Mouse (Mus musculus): Measurements from ENCODE around the gene Fam193b. TPM values are rescaled to one million over a fixed set of nuclear protein-coding genes. Genes with fewer than 3 reads are reported as not detected.

Fam193b gene
- 13.9 and 14.0 TPM in 2 replicates for polyA plus RNA-seq (2015; fragmentation: Nextera tagmentation; extraction: Ambion mirVana)

DNA sequence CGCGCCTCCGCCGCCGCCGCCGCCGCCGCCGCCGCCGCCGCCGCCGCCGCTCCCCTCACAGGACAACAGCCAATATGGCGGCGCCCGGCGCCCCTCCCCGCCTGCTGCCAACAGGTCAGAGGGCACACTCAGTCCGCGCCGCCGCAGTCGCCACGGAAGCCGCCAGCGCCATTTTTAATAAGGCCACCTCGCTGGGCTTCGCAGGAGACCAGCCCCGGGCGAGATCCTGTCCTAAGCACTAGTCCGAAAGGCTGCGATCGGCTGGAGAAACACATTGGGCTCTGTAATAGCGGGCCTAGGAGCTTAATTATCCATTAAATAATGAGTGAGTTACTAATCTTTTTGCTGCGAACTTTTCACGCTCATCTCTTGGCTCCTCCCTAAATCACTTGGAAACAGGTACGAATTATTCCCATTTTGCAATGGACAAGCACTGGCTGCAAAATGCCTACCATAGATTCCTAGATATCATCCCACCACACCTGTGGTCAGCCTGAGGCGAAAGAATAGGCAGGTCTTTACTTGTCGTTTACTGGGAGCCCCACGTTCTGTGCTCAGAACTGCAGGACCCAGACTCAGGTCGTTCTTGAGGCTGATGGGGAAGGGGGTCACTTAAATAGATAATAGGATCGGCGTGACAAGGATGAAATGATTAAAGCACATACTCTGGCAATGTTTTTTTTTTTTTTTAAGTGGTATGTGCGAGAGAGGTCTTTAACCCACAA, at the start of gene Fam193b:
Gene Fam193b (minus strand): TSS at position 94 of the 725 bp plus-strand sequence.

GRCm38 (mm10) chr13:55599566-55600540, 28.9 kb upstream of the Fam193b start, which contains the start of gene B4galt7:
TSS of gene B4galt7 (plus strand) at chr13:55599896.

GRCm38 (mm10) chr13:55573432-55573831, 2.5 kb upstream of the Fam193b start, which contains the start of gene Tmed9:
TSS of gene Tmed9 (plus strand) at chr13:55573732.

DNA sequence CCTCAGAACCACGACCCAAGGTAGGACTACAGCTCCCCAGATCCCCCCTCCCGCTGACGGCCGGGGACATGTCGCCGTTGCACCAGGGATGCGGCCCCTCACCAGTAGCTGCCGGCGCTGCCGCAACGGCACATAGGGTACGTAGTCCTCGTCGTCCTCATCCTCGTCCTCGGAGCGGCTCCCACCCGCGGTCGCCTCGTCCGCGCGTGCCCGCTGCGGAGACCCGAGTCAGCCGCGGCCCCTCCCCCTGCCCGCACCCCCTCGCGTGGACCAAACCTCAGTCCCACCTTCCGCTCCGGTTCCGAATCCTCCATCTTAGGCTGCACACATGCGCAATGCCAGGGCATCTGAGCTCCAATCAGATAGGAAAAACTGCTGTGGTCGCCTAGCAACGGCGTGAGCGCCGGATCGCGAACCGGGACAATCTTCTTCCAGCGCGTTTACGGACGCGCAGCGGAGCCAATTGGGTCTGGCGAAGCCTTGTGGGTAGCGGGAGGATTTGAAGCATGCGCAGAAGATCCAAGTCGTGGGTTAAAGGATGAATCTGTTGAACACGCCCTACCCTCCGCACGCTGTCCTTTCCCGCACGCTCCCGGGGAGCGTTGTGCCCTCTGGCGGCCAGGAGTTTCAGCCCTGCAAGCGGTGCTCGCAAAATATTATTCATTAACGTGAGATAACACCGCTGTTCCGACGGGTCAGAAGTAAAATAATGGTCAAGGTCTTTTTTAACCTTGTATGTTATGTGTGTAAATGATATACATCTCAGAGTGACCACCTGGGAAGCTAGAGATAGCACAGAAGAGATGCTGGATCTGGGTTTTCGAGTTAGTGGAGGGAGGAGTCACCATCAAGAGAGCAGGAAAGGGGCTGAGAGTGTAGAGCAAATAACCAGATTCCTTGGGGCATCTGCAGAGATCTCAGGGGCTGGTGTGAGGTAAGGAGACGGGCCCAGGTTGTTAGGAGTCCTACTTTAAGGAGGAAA, 34.4 kb downstream of the Fam193b start, which contains the start of gene Ddx41:
Gene Ddx41 (minus strand): TSS at position 465 of the 982 bp plus-strand sequence.

GRCm38 (mm10) chr13:55529198-55529915, 41.6 kb downstream of the Fam193b start, which contains the start of gene Dok3:
TSS of gene Dok3 (minus strand) at chr13:55529296.

GRCm38 (mm10) chr13:55513111-55513748, 57.7 kb downstream of the Fam193b start, which contains the start of gene Pdlim7:
TSS of gene Pdlim7 (minus strand) at chr13:55513676.

Small RNAs within 50 kb of the gene (microRNA-seq; reads per million reads assigned to microRNA genes)
- 8.4 to 14.6 reads per million in 2 experiments for gene Mir6945

Other genes starting within 250 kb of the Fam193b start
- 72.5 and 76.0 TPM in 2 replicates for gene Rab24, start 249.2 kb downstream of the Fam193b start, polyA plus RNA-seq (2015; fragmentation: Nextera tagmentation; extraction: Ambion mirVana)
- gene Mxd3, start 241.3 kb downstream of the Fam193b start, polyA plus RNA-seq (2015; fragmentation: Nextera tagmentation; extraction: Ambion mirVana): 11.7 and 16.0 TPM in 2 replicates
- gene Lman2, start 208.3 kb downstream of the Fam193b start, polyA plus RNA-seq (2015; fragmentation: Nextera tagmentation; extraction: Ambion mirVana): 44.8 and 55.3 TPM in 2 replicates
- 0.91 and 1.0 TPM in 2 replicates for gene Rgs14, start 201.4 kb downstream of the Fam193b start, polyA plus RNA-seq (2015; fragmentation: Nextera tagmentation; extraction: Ambion mirVana)
- gene Slc34a1, start 172.9 kb downstream of the Fam193b start, polyA plus RNA-seq (2015; fragmentation: Nextera tagmentation; extraction: Ambion mirVana): not detected in 2 replicates
- gene Pfn3, start 155.9 kb downstream of the Fam193b start, polyA plus RNA-seq (2015; fragmentation: Nextera tagmentation; extraction: Ambion mirVana): not detected in 2 replicates
- 0.19 and 0.37 TPM in 2 replicates for gene F12, start 144.3 kb downstream of the Fam193b start, polyA plus RNA-seq (2015; fragmentation: Nextera tagmentation; extraction: Ambion mirVana)
- gene Grk6, start 126.0 kb downstream of the Fam193b start, polyA plus RNA-seq (2015; fragmentation: Nextera tagmentation; extraction: Ambion mirVana): 13.8 and 15.0 TPM in 2 replicates
- 0.16 TPM in 1 of 2 replicates, not detected in the other for gene Prr7, start 106.9 kb downstream of the Fam193b start, polyA plus RNA-seq (2015; fragmentation: Nextera tagmentation; extraction: Ambion mirVana)
- 83.3 and 89.8 TPM in 2 replicates for gene Dbn1, start 83.0 kb downstream of the Fam193b start, polyA plus RNA-seq (2015; fragmentation: Nextera tagmentation; extraction: Ambion mirVana)
- 624 and 740 TPM in 2 replicates for gene Pdlim7, start 57.4 kb downstream of the Fam193b start, polyA plus RNA-seq (2015; fragmentation: Nextera tagmentation; extraction: Ambion mirVana)
- gene Dok3, start 41.8 kb downstream of the Fam193b start, polyA plus RNA-seq (2015; fragmentation: Nextera tagmentation; extraction: Ambion mirVana): 2.0 and 3.4 TPM in 2 replicates
- gene Ddx41, start 34.5 kb downstream of the Fam193b start, polyA plus RNA-seq (2015; fragmentation: Nextera tagmentation; extraction: Ambion mirVana): 17.1 and 18.0 TPM in 2 replicates
- gene Tmed9, start 2.6 kb upstream of the Fam193b start, polyA plus RNA-seq (2015; fragmentation: Nextera tagmentation; extraction: Ambion mirVana): 88.9 and 110 TPM in 2 replicates
- 12.7 and 16.5 TPM in 2 replicates for gene B4galt7, start 28.8 kb upstream of the Fam193b start, polyA plus RNA-seq (2015; fragmentation: Nextera tagmentation; extraction: Ambion mirVana)
- gene Caml, start 51.9 kb upstream of the Fam193b start, polyA plus RNA-seq (2015; fragmentation: Nextera tagmentation; extraction: Ambion mirVana): 31.3 and 33.8 TPM in 2 replicates
- 13.5 and 14.6 TPM in 2 replicates for gene Ddx46, start 63.9 kb upstream of the Fam193b start, polyA plus RNA-seq (2015; fragmentation: Nextera tagmentation; extraction: Ambion mirVana)
- gene B230219D22Rik, start 122.0 kb upstream of the Fam193b start, polyA plus RNA-seq (2015; fragmentation: Nextera tagmentation; extraction: Ambion mirVana): 23.8 and 26.8 TPM in 2 replicates
- gene Txndc15, start 143.5 kb upstream of the Fam193b start, polyA plus RNA-seq (2015; fragmentation: Nextera tagmentation; extraction: Ambion mirVana): 53.0 and 62.4 TPM in 2 replicates
- 31.4 and 44.4 TPM in 2 replicates for gene Pcbd2, start 156.2 kb upstream of the Fam193b start, polyA plus RNA-seq (2015; fragmentation: Nextera tagmentation; extraction: Ambion mirVana)
- gene Catsper3, start 213.4 kb upstream of the Fam193b start, polyA plus RNA-seq (2015; fragmentation: Nextera tagmentation; extraction: Ambion mirVana): 0.13 TPM in 1 of 2 replicates, not detected in the other

Measured in skeletal muscle tissue, postnatal 0 days (tissue).